Mouse (Mus musculus) adrenal gland, postnatal 25 days (tissue): Measurements from ENCODE around the gene Srgap1. TPM values are rescaled to one million over a fixed set of nuclear protein-coding genes. Genes with fewer than 3 reads are reported as not detected.

Experiments used
- DNase-seq: peaks from one replicate; pipeline ENCODE4 v3.0.0; 2021; ENCODE audit warnings: mixed read lengths
- total RNA-seq: library from RNA; stranded (reverse); gene quantifications from 2 replicates; pipeline ENCODE4 v1.2.3, GENCODE M21; 2021

The Srgap1 gene
- total RNA-seq, 1 experiment from 2014 or later, result 2.3 TPM

- peak; percentile 11 for DNase-seq
Measured at GRCm38 (mm10) chr10:122016631-122017030, 30.5 kb downstream of the Srgap1 start.

- DNase-seq, result no peak
Measured at GRCm38 (mm10) chr10:122012321-122012720, 34.8 kb downstream of the Srgap1 start.

- DNase-seq, result no peak
Measured at GRCm38 (mm10) chr10:122008731-122009391, 38.3 kb downstream of the Srgap1 start.

GRCm38 (mm10) chr10:122008370-122008730, 38.8 kb downstream of the Srgap1 start:
- no peak for DNase-seq

GRCm38 (mm10) chr10:122006606-122007005, 40.5 kb downstream of the Srgap1 start:
- DNase-seq, result no peak

GRCm38 (mm10) chr10:122006151-122006550, 41.0 kb downstream of the Srgap1 start:
- no peak for DNase-seq

GRCm38 (mm10) chr10:122005560-122005959, 41.6 kb downstream of the Srgap1 start:
- no peak for DNase-seq

- no peak for DNase-seq
Measured at GRCm38 (mm10) chr10:122002930-122003329, 44.2 kb downstream of the Srgap1 start.

GRCm38 (mm10) chr10:121998806-121999205, 48.3 kb downstream of the Srgap1 start:
- no peak for DNase-seq

- DNase-seq, result no peak
Measured at GRCm38 (mm10) chr10:121996500-121996899, 50.6 kb downstream of the Srgap1 start.

- DNase-seq, result no peak
Measured at GRCm38 (mm10) chr10:121995448-121995847, 51.7 kb downstream of the Srgap1 start.

GRCm38 (mm10) chr10:121994660-121995059, 52.5 kb downstream of the Srgap1 start:
- DNase-seq, result no peak

- no peak for DNase-seq
Measured at GRCm38 (mm10) chr10:121992609-121993008, 54.5 kb downstream of the Srgap1 start.

GRCm38 (mm10) chr10:121986997-121987396, 60.1 kb downstream of the Srgap1 start:
- DNase-seq, result no peak

- DNase-seq, result no peak
Measured at GRCm38 (mm10) chr10:121984887-121985286, 62.2 kb downstream of the Srgap1 start.

- DNase-seq, result peak; percentile 4
Measured at GRCm38 (mm10) chr10:121983993-121984610, 63.0 kb downstream of the Srgap1 start.

- no peak for DNase-seq
Measured at GRCm38 (mm10) chr10:121975330-121975729, 71.8 kb downstream of the Srgap1 start.

GRCm38 (mm10) chr10:121974591-121974990, 72.5 kb downstream of the Srgap1 start:
- DNase-seq, result no peak

- DNase-seq, result no peak
Measured at GRCm38 (mm10) chr10:121973281-121973680, 73.8 kb downstream of the Srgap1 start.

- no peak for DNase-seq
Measured at GRCm38 (mm10) chr10:121972249-121972892, 74.7 kb downstream of the Srgap1 start.

- DNase-seq, result no peak
Measured at GRCm38 (mm10) chr10:121971658-121972057, 75.5 kb downstream of the Srgap1 start.

- no peak for DNase-seq
Measured at GRCm38 (mm10) chr10:121970912-121971311, 76.2 kb downstream of the Srgap1 start.

- no peak for DNase-seq
Measured at GRCm38 (mm10) chr10:121964114-121964513, 83.0 kb downstream of the Srgap1 start.

GRCm38 (mm10) chr10:121962053-121962452, 85.1 kb downstream of the Srgap1 start:
- DNase-seq, result no peak
